Mouse (Mus musculus) G1E (cell line): Measurements from ENCODE around the gene Kctd6. TPM values are rescaled to one million over a fixed set of nuclear protein-coding genes. Genes with fewer than 3 reads are reported as not detected.

Source experiments
- ATAC-seq: 2 replicates; pipeline ENCODE4 v1.8.0; 2016; ENCODE audit warnings: mild to moderate bottlenecking; ENCODE audit not compliant: insufficient number of reproducible peaks, poor library complexity, low FRiP score, severe bottlenecking; ENCODE audit errors: extremely low read depth
- DNase-seq: peaks from one replicate; pipeline ENCODE4 v3.0.0; 2012; ENCODE audit warnings: low spot score
- H3K27me3 ChIP-seq: 2 replicates; pipeline ENCODE4 v1.6.1; 2012; ENCODE audit warnings: mild to moderate bottlenecking, low read length, inconsistent platforms; ENCODE audit not compliant: insufficient read depth
- H3K36me3 ChIP-seq: replicated peaks from 2 replicates; pipeline ENCODE3; 2012; ENCODE audit warnings: mild to moderate bottlenecking, inconsistent platforms
- H3K4me1 ChIP-seq: 2 replicates; pipeline ENCODE4 v1.6.1; 2012; ENCODE audit warnings: low read depth, low read length, inconsistent platforms, mixed read lengths; ENCODE audit not compliant: insufficient read depth
- H3K4me3 ChIP-seq: 2 replicates; pipeline ENCODE4 v1.5.1; 2012; ENCODE audit warnings: low read depth, mild to moderate bottlenecking, inconsistent platforms, low read length, moderate library complexity, mixed read lengths
- H3K9me3 ChIP-seq: replicated peaks from 2 replicates; pipeline ENCODE4 v1.6.1; 2012; ENCODE audit warnings: inconsistent platforms
- CTCF ChIP-seq: IDR thresholded peaks from 2 replicates; pipeline ENCODE4 v1.5.1; 2012; ENCODE audit warnings: low read depth, low read length, inconsistent platforms, mixed read lengths
- GATA1 ChIP-seq: IDR thresholded peaks from 2 replicates; pipeline ENCODE4 v1.6.1; 2012; ENCODE audit warnings: borderline replicate concordance, low read length, inconsistent platforms, mixed read lengths
- GATA2 ChIP-seq: IDR thresholded peaks from 2 replicates; pipeline ENCODE4 v1.6.1; 2012; ENCODE audit warnings: low read depth, low read length, inconsistent platforms, borderline replicate concordance
- POLR2AphosphoS5 ChIP-seq: IDR thresholded peaks from 2 replicates; pipeline ENCODE4 v1.6.1; 2012; ENCODE audit warnings: low read depth, low read length, inconsistent platforms; ENCODE audit not compliant: insufficient replicate concordance
- TAL1 ChIP-seq: conservative IDR thresholded peaks from 2 replicates; pipeline ENCODE4 v1.6.1; 2012; ENCODE audit warnings: low read depth, low read length, inconsistent platforms, mixed read lengths
- polyA plus RNA-seq: library from polyadenylated mRNA; stranded (reverse); fragments of >175 nt; gene quantifications from 2 replicates; pipeline ENCODE4 v1.2.3, GENCODE M21; 2012
- total RNA-seq, 2 experiments: library from RNA; stranded (forward) in 1 of 2; stranded (reverse) in 1 of 2; fragments of 200-1000 nt in 1 of 2; fragments of >200 nt in 1 of 2; fragmentation: Nextera tagmentation in 1 of 2; gene quantifications; 2 replicates each; pipeline ENCODE4 v1.2.3; 2014 to 2017

Kctd6 gene
- total and polyA plus RNA-seq, 3 experiments = 0.70 to 9.9 (median 3.1) TPM

DNA sequence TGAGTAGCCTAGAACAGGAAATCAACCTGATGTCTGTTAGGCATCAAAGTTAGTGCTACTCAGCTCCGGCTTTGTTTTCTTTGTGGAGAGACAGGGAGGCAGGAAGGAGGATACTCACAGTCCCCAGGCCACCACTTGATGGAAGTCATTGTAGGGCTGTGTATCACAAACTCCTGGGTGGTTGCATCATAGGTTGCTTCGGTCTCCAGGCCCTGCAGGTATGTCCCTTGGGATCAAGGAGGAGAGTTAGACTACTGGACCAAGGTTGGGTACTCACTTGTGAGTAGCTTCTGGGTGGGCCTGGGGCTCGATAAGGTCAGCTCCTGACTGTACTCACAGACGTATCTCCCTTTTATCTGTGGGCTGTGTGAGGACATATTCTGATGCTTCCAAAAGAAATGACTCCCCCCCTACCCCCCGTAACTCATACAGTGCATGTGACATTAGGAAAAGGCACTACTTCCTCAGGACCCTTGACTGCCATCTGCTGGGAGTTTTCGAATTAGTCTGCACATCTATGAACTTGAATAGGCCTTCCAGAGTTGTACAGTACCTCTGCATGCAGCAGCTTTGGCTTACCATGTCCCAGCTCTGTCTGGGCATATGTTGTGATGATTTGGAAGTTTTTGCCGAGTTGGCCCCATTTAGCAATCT is 41.3 kb downstream of the Kctd6 start:
- H3K4me3 ChIP-seq = no peak overlapping the region
- H3K36me3 ChIP-seq = no peaks in the 10 kb centered on the region
- H3K4me1 ChIP-seq = no peaks in the 10 kb centered on the region
- DNase-seq (no peak), ATAC-seq (no peak)
- TF ChIP-seq GATA1 = no peak
- no peak for TF ChIP-seq TAL1
- peaks cover 37% of the 10 kb centered on the region for H3K27me3 ChIP-seq
- H3K9me3 ChIP-seq = no peaks in the 10 kb centered on the region

DNA sequence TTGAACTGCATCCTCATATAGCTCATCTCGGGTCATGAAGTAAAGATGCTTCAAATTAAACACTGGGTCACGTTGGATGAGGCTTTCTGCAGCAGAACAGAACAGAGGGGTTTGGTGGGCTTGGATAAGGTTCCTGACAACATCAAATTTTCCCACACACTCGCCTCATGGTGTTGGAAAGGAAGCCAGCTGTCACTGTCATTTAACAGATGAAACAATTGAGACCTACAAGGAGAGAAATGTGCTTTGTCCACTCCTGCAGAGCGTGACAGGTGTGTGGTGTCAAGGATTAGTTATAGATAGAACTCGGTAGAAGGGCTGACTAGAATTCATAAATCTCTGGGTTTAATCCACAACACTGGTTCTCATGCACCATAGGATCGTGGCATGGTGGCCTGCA is 42.1 kb downstream of the Kctd6 start:
- TF ChIP-seq POLR2AphosphoS5 (no peak), TAL1 (no peak), GATA1 (no peak), GATA2 (no peak), CTCF (no peak)
- ATAC-seq (no peak), DNase-seq (no peak)
- Histone ChIP-seq H3K27me3 (peaks cover 36% of the 10 kb centered on the region), H3K4me1 (no peaks in the 10 kb centered on the region), H3K9me3 (no peaks in the 10 kb centered on the region), H3K4me3 (no peak overlapping the region), H3K36me3 (no peaks in the 10 kb centered on the region)

DNA sequence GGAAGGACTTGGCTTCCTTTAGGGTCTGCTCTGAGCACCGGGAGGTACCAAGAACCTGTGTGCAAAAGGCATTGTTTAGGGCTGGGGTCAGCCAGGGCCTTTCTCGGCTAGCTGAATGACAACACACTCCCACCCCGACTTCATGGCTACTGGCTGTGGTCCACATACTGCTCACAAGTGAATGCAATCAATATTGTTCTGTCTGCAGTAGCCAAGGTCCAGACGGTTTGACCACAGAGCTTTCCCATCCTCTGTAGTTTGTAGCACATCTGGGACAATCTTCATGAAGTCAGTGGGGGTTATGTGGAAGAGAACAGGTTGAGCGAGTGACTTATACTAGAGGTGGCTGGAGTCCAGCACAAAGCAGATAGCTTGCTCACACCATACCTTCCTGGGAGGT is 42.9 kb downstream of the Kctd6 start:
- no peak for ATAC-seq
- H3K36me3 ChIP-seq = no peaks in the 10 kb centered on the region
- H3K4me3 ChIP-seq = no peak overlapping the region
- TF ChIP-seq GATA1 (no peak), POLR2AphosphoS5 (no peak), TAL1 (no peak), CTCF (no peak), GATA2 (no peak)
- no peaks in the 10 kb centered on the region for H3K9me3 ChIP-seq
- peaks cover 32% of the 10 kb centered on the region for H3K27me3 ChIP-seq
- H3K4me1 ChIP-seq = no peaks in the 10 kb centered on the region
- no peak for DNase-seq

DNA sequence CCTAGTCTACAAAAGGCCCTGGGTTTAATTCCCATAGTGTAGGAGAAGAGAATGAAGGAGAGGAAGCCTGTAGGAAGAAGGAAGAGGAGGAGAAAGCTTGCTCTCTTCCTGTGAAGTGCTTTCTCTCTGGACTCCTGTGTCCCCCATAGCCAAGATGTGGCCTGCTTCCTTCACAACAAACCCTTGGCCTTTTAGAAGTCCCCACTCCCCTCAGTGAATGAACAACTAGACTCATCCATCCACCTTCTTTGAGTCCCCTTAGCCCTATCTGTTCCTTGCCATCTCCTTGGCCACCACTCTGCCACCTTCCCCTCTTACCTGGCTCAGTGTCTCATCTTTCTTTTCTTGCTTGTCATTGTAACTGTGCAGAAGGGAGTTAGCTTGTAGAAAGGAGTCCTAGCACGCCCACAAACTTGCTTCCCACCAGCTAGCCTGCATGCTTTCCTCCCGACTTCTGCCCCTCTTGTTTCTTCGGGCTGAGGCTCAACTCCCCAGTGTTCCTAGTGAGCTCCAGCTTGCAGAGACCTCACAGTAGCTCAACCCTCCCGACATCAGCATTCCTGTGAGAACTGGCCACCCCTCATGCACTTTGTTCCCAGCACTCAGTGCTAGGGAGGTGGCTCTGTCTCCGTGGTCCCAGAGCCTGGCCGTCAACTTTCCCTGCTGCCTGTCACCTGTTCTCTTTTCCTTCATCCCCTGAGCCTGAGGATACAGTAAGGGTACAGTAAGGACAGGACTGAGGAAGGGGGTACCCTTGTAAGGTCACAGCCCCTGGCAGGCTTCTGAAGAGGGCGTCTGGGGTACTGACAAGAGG is 43.8 kb downstream of the Kctd6 start:
- ATAC-seq (no peak), DNase-seq (no peak)
- Histone ChIP-seq H3K4me3 (no peak overlapping the region), H3K9me3 (no peaks in the 10 kb centered on the region), H3K4me1 (no peaks in the 10 kb centered on the region), H3K27me3 (peaks cover 32% of the 10 kb centered on the region), H3K36me3 (no peaks in the 10 kb centered on the region)
- TF ChIP-seq TAL1 (no peak), GATA2 (no peak), CTCF (no peak)

DNA sequence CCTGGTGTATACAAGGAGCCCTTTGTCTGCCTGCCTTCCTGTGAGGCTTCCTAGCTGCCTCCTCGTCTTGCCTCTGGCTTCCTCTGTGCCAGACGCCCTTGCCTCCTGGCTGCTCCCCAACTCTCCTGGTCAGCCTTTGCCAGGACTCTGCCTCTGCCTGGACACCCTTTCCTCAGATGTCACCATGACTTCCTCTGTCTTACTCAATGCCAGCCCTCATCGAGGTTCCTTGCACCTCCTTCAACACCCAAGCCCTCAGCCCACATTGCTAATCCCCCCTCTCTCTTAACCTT is 44.3 kb downstream of the Kctd6 start:
- H3K4me3 ChIP-seq = no peak overlapping the region
- H3K27me3 ChIP-seq = peaks cover 29% of the 10 kb centered on the region
- DNase-seq (no peak), ATAC-seq (no peak)
- no peaks in the 10 kb centered on the region for H3K9me3 ChIP-seq
- H3K36me3 ChIP-seq = no peaks in the 10 kb centered on the region
- no peaks in the 10 kb centered on the region for H3K4me1 ChIP-seq
- TF ChIP-seq TAL1 (no peak), CTCF (no peak), GATA1 (no peak), GATA2 (no peak), POLR2AphosphoS5 (no peak)

DNA sequence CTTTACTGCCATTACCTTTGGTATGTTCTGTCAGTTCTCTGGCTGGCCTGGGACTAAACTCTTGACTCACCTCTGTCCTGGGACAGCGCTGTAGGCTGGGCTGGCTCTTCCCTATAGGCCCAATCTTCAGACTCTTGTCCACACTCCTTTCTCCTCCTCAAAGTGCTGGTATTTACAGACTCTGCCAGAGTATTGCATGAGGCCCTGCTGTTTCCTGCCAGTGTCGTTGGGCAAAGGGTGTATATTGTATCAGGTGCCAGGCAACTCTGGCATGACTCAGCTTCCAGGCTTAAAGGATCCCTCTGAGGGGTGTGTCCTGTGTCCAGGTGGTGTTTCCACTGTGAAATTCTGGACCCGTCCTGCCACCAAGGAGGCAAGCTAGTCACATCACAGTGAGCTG is 44.8 kb downstream of the Kctd6 start:
- TF ChIP-seq TAL1 (no peak), CTCF (no peak), GATA1 (no peak), GATA2 (no peak)
- no peak overlapping the region for H3K4me3 ChIP-seq
- no peak for ATAC-seq

More for the DNA sequence above, 44.8 kb downstream of the Kctd6 start:
- H3K36me3 ChIP-seq = no peaks in the 10 kb centered on the region
- H3K9me3 ChIP-seq = no peaks in the 10 kb centered on the region
- peaks cover 27% of the 10 kb centered on the region for H3K27me3 ChIP-seq
- no peaks in the 10 kb centered on the region for H3K4me1 ChIP-seq
- DNase-seq = no peak
